Mouse (Mus musculus) kidney, adult 2 months (tissue): ENCODE data around the gene Hat1.

ENCODE experiments used
- CTCF ChIP-seq: fragments of 200-500 bp; conservative IDR thresholded peaks from 2 replicates; pipeline ENCODE4 v1.5.1; 2011; ENCODE audit warnings: low read depth, mild to moderate bottlenecking, control low read depth, low read length, moderate library complexity, mixed read lengths; ENCODE audit not compliant: insufficient read depth, insufficient read length
- POLR2A ChIP-seq: fragments of 200-500 bp; IDR thresholded peaks from one replicate; pipeline ENCODE4 v1.6.1; 2011; ENCODE audit warnings: low read depth, low read length, control low read depth

GRCm38 (mm10) chr2:71366618-71367124 is 22.1 kb upstream of the Hat1 start:
- no peak for TF ChIP-seq POLR2A
- no peak for TF ChIP-seq CTCF
